Mouse (Mus musculus) Muller cell, postnatal 12 days (primary cell): ENCODE results near the gene Ropn1l.

Experiments
- DNase-seq: peaks from one replicate; pipeline ENCODE4 v3.0.0-alpha.2; 2015; ENCODE audit errors: inconsistent ontology term

Ropn1l gene

GRCm38 (mm10) chr15:31453098-31453916 lies at the start of gene Ropn1l:
TSS of gene Ropn1l (minus strand) at chr15:31453737.
- DNase-seq: peak; percentile 93

GRCm38 (mm10) chr15:31502996-31503395 lies 49.5 kb upstream of the Ropn1l start:
- no peak for DNase-seq

GRCm38 (mm10) chr15:31502313-31502712 lies 48.8 kb upstream of the Ropn1l start:
- no peak for DNase-seq

GRCm38 (mm10) chr15:31494803-31495202 lies 41.3 kb upstream of the Ropn1l start:
- DNase-seq: no peak

GRCm38 (mm10) chr15:31494310-31494709 lies 40.8 kb upstream of the Ropn1l start:
- DNase-seq: no peak

- DNase-seq: no peak
These were observed 33.9 kb upstream of the Ropn1l start for GRCm38 (mm10) chr15:31487407-31487806.

GRCm38 (mm10) chr15:31476678-31477077 lies 23.1 kb upstream of the Ropn1l start:
- no peak for DNase-seq

GRCm38 (mm10) chr15:31472645-31473574 lies 19.4 kb upstream of the Ropn1l start:
- DNase-seq: peak; percentile 68

- DNase-seq: no peak
These were observed 18.0 kb upstream of the Ropn1l start for GRCm38 (mm10) chr15:31471529-31471928.

- DNase-seq: no peak
These were observed 16.0 kb upstream of the Ropn1l start for GRCm38 (mm10) chr15:31469497-31469896.

- no peak for DNase-seq
These were observed 15.3 kb upstream of the Ropn1l start for GRCm38 (mm10) chr15:31468806-31469205.

- DNase-seq: no peak
These were observed 13.2 kb upstream of the Ropn1l start for GRCm38 (mm10) chr15:31466749-31467148.

- no peak for DNase-seq
These were observed 12.8 kb upstream of the Ropn1l start for GRCm38 (mm10) chr15:31466295-31466694.

GRCm38 (mm10) chr15:31465806-31466205 lies 12.3 kb upstream of the Ropn1l start:
- peak; percentile 7 for DNase-seq

- no peak for DNase-seq
These were observed 7.0 kb upstream of the Ropn1l start for GRCm38 (mm10) chr15:31460571-31460970.

GRCm38 (mm10) chr15:31458081-31458480 lies 4.5 kb upstream of the Ropn1l start:
- DNase-seq: no peak

- DNase-seq: no peak
These were observed 2.8 kb upstream of the Ropn1l start for GRCm38 (mm10) chr15:31456381-31456780.

- no peak for DNase-seq
These were observed 1.3 kb upstream of the Ropn1l start for GRCm38 (mm10) chr15:31454861-31455295.

GRCm38 (mm10) chr15:31454096-31454860 lies 741 bp upstream of the Ropn1l start:
- DNase-seq: no peak

GRCm38 (mm10) chr15:31452336-31453097 lies 1.0 kb downstream of the Ropn1l start:
- peak; percentile 28 for DNase-seq

- no peak for DNase-seq
These were observed 3.8 kb downstream of the Ropn1l start for GRCm38 (mm10) chr15:31449772-31450171.
